Mouse (Mus musculus) lung, adult 2 months (tissue): ENCODE data around the gene Mfn2.

ENCODE experiments used
- CTCF ChIP-seq: fragments of 200-500 bp; IDR thresholded peaks from 2 replicates; pipeline ENCODE4 v1.5.1; 2011; ENCODE audit warnings: mild to moderate bottlenecking, low read length, control low read depth; ENCODE audit not compliant: insufficient read depth
- POLR2A ChIP-seq: fragments of 200-500 bp; IDR thresholded peaks from 2 replicates; pipeline ENCODE4 v1.6.1; 2011; ENCODE audit warnings: low read depth, mild to moderate bottlenecking, control low read depth, low read length, borderline replicate concordance; ENCODE audit errors: extremely low read depth

GRCm38 (mm10) chr4:147918459-147919121 lies 14.1 kb upstream of the Mfn2 start:
- TF ChIP-seq POLR2A (no peak), CTCF (peak; percentile 21; the same call in 1 of the 2 replicates)
